Mouse (Mus musculus): Measurements from ENCODE around the gene Prom1.

GRCm38 (mm10) chr5:44058258-44058657, 43.6 kb downstream of the Prom1 start:
- no peak for TF ChIP-seq ZC3H11A (IDR thresholded peaks at IDR 0.05; ENCODE audit: borderline replicate concordance, low read depth, low read length)
- no peak for TF ChIP-seq MAFK (IDR thresholded peaks at IDR 0.05; ENCODE audit: insufficient read depth, low read depth, low read length)
- no peak for TF ChIP-seq CHD2 (IDR thresholded peaks at IDR 0.05; ENCODE audit: low read depth, low read length)

All from ES-E14 (cell line).